ENCODE assay signal across 8 mouse cellular contexts in genomic region chr10:119453431-119454105, GRCm38 (mm10). TPM values are rescaled to one million over a fixed set of nuclear protein-coding genes. Genes with fewer than 3 reads are reported as not detected.
DNase-seq lines count a peak whose midpoint lies in the region; ATAC-seq and TF ChIP-seq lines count a peak whose summit lies in the region.

TSS of gene Grip1 (plus strand) at chr10:119453830.

- TF ChIP-seq EP300 in stomach, postnatal 0 days (optimal IDR thresholded peaks at IDR 0.05) = no peak

- TF ChIP-seq CTCF in embryonic fibroblast, embryonic 13.5 days (IDR thresholded peaks at IDR 0.05; ENCODE audit: borderline replicate concordance, insufficient read depth, low read length) = no peak
- peak; percentile 35 for TF ChIP-seq CTCF in stomach, postnatal 0 days (IDR thresholded peaks at IDR 0.05; ENCODE audit: low read depth)

- H3K27ac ChIP-seq in embryonic fibroblast, embryonic 13.5 days (ENCODE audit: insufficient read depth, low read length) = no peak within 1 kb of the TSS
- H3K27ac ChIP-seq in hindbrain, embryonic 16.5 days (ENCODE audit: low read depth, low read length) = peak within 1 kb of the TSS; percentile 85
- peak within 1 kb of the TSS; percentile 30; the same call in 1 of the 2 replicates for H3K27ac ChIP-seq in stomach, postnatal 0 days (replicated peaks)

- no peaks in the 10 kb centered on the region for H3K9me3 ChIP-seq in hindbrain, embryonic 16.5 days (ENCODE audit: control insufficient read depth, low read length)
- no peaks in the 10 kb centered on the region for H3K9me3 ChIP-seq in stomach, postnatal 0 days (ENCODE audit: control insufficient read depth, low read length)

- peaks cover 4% of the 10 kb centered on the region; the same call in 1 of the 2 replicates for H3K4me1 ChIP-seq in embryonic fibroblast, embryonic 13.5 days (ENCODE audit: control insufficient read depth, insufficient read depth, low read length)
- H3K4me1 ChIP-seq in hindbrain, embryonic 16.5 days (ENCODE audit: control insufficient read depth, insufficient read depth, low read depth, low read length) = peaks cover 16% of the 10 kb centered on the region
- no peaks in the 10 kb centered on the region for H3K4me1 ChIP-seq in stomach, postnatal 0 days (replicated peaks; ENCODE audit: control insufficient read depth, insufficient read depth)

- peak within 1 kb of the TSS; percentile 55 for H3K4me3 ChIP-seq in embryonic fibroblast, embryonic 13.5 days (ENCODE audit: insufficient read depth, low read length)
- peak within 1 kb of the TSS; percentile 75 for H3K4me3 ChIP-seq in hindbrain, embryonic 16.5 days (ENCODE audit: low read length)
- H3K4me3 ChIP-seq in stomach, postnatal 0 days (ENCODE audit: low read depth, low read length) = peak within 1 kb of the TSS; percentile 72

- intact Hi-C loops in gastrocnemius, postnatal 14 days (cut with DNase I; ENCODE audit: low total_unique reads) = no loop called here
- intact Hi-C loops in gastrocnemius, postnatal 36 days (cut with DNase I) = no loop called here
- intact Hi-C loops in left cerebral cortex, postnatal 14 days (cut with DNase I) = loop anchor here (10.0 kb wide), 1 partner anchor 191 kb away; no protein-coding TSS in a partner anchor

- TF ChIP-seq POLR2A in embryonic fibroblast, embryonic 13.5 days (IDR thresholded peaks at IDR 0.05; ENCODE audit: low read depth, low read length) = no peak

- peak within 1 kb of the TSS; percentile 91 for H3K9ac ChIP-seq in hindbrain, embryonic 16.5 days (ENCODE audit: low read depth, low read length)
- H3K9ac ChIP-seq in stomach, postnatal 0 days (ENCODE audit: low read length) = peak within 1 kb of the TSS; percentile 63

- H3K36me3 ChIP-seq in hindbrain, embryonic 16.5 days (ENCODE audit: control insufficient read depth, insufficient read depth, low read length) = no peaks in the 10 kb centered on the region
- no peaks in the 10 kb centered on the region for H3K36me3 ChIP-seq in stomach, postnatal 0 days (ENCODE audit: control insufficient read depth, insufficient read depth, low read length)

- DNase-seq in gastrocnemius, postnatal 14 days = peak; percentile 12
- no peak for DNase-seq in gastrocnemius, postnatal 36 days
- DNase-seq in adrenal gland, postnatal 25 days = peak; percentile 27
- peak in 1 of 2 experiments; percentile 46 for DNase-seq in left cerebral cortex, postnatal 14 days (ENCODE audit: low spot score in 2 of 2)
- peak; percentile 77 for DNase-seq in mesoderm, embryonic 11.5 days (ENCODE audit: low read depth, low spot score)
- peak; percentile 65 for DNase-seq in stomach, postnatal 0 days (ENCODE audit: low spot score)

- H3K27me3 ChIP-seq in hindbrain, embryonic 16.5 days (replicated peaks; ENCODE audit: control insufficient read depth, insufficient read depth, low read length) = no peaks in the 10 kb centered on the region
- H3K27me3 ChIP-seq in stomach, postnatal 0 days (ENCODE audit: control insufficient read depth, insufficient read depth, low read length) = no peaks in the 10 kb centered on the region

- peak within 1 kb of the TSS; percentile 89 for H3K4me2 ChIP-seq in hindbrain, embryonic 16.5 days (ENCODE audit: low read length)
- H3K4me2 ChIP-seq in stomach, postnatal 0 days (replicated peaks; ENCODE audit: low read depth) = peak within 1 kb of the TSS; percentile 99

- under 1% methylated on average over 60 of the region's 84 CpGs for WGBS in hindbrain, embryonic 16.5 days
- under 1% methylated on average over 61 of the region's 84 CpGs for WGBS in stomach, postnatal 0 days

- ATAC-seq in hindbrain, embryonic 16.5 days = peak; percentile 89
- peak; percentile 77 for ATAC-seq in stomach, postnatal 0 days (ENCODE audit: low FRiP score, low TSS enrichment)

RNA-seq across cellular contexts. Expression of gene Grip1, which starts in this region (rescaled TPM):
- total RNA-seq in gastrocnemius, postnatal 14 days (2021) = under 1 TPM; 0.24 to 0.35 TPM
- total RNA-seq in gastrocnemius, postnatal 36 days (2021) = not detected
- 0.62 and 0.91 TPM in 2 replicates for total RNA-seq in adrenal gland, postnatal 25 days (2021)
- 0.57 and 1.1 TPM in 2 replicates for polyA plus RNA-seq in embryonic fibroblast, embryonic 13.5 days (2011; ENCODE audit: insufficient read length, low read depth, missing spikeins)
- polyA plus RNA-seq in hindbrain, embryonic 16.5 days (2015; fragmentation: Nextera tagmentation; extraction: Ambion mirVana) = 16.6 and 16.7 TPM in 2 replicates
- total RNA-seq in left cerebral cortex, postnatal 14 days (2021) = 10 to 100 TPM; 31.4 to 31.8 TPM
- polyA plus RNA-seq in stomach, postnatal 0 days (2015; fragmentation: Nextera tagmentation; extraction: Ambion mirVana) = 0.75 and 0.87 TPM in 2 replicates

Comparison
In these comparisons a context has a peak if more than half of its experiments do, and no peak if none do; other contexts are left out.
1. RNA of gene Grip1 (total RNA-seq): 31.4 to 31.8 TPM in left cerebral cortex, postnatal 14 days; 0.62 to 0.91 TPM in adrenal gland, postnatal 25 days, 0.24 to 0.35 TPM in gastrocnemius, postnatal 14 days and not detected in gastrocnemius, postnatal 36 days; every median in the first group is over 10 times any median in the second.
2. Peak in DNase-seq in gastrocnemius, postnatal 14 days; RNA of the gene not detected or under 1 TPM.
3. Peak in DNase-seq in adrenal gland, postnatal 25 days; RNA of the gene not detected or under 1 TPM.
4. Peak in DNase-seq, ATAC-seq, H3K4me3 ChIP-seq, H3K27ac ChIP-seq, H3K9ac ChIP-seq and H3K4me2 ChIP-seq in stomach, postnatal 0 days; RNA of the gene not detected or under 1 TPM.
5. Peak in every context shown above with its lines, with median percentiles within 50 percentile points of each other: H3K4me3 ChIP-seq.